Mouse (Mus musculus): ENCODE results near the gene Gm42420. TPM values are rescaled to one million over a fixed set of nuclear protein-coding genes. Genes with fewer than 3 reads are reported as not detected.

Gene Gm42420
- total RNA-seq (2023; ENCODE audit: inconsistent age) = not detected in 4 replicates

DNA sequence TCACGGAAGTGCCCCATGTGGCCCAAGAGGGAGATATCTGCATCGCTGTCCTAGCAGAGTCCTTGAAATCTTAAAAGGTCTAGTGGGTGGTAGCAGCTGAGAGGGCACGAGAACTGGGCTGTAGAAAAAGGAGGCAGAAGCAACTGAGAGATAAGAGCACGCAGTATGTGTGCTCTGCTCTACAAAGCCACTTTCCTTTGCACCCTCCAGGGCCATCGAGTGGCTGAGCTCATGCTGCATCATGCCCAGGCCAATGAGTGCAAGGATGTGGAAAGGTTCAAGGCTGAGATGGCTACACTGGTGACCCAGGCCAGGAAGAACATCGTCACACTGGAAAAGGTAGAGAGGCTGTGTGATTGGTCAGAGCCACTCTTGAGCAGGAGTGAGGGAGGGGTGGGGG lies at the start of gene Gm42420:
Gm42420 (plus strand) TSS at position 237 of the 400 bp plus-strand sequence.

DNA sequence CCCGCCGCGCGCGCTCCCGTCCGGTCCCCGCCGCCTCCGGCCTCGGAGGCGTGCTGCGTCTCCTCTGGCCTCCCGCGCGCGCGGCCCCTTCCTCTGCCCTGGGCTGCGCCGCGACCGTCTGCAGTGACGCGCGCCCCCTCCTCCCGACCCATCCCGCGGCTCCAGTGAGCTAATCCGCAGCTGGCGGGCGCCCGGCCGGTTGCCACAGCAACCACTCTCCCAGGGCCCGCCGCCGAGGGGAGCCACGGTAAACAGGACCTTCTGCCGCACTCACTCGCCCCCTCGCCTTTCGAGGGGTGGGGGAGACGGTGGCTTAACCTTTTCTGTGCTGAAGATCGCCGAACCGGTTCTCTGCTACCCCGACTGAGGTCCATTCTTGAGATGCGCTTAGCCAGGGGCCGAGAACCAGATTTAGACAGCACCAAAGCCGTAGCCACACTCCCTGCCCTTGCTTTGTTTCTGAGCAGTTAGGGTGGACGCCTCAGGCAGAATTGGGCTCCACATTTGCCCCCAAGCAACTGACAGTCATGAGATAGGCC lies 27.8 kb upstream of the Gm42420 start, which contains the start of gene Dennd2a:
Dennd2a (minus strand) TSS at position 145 of the 539 bp plus-strand sequence.

DNA sequence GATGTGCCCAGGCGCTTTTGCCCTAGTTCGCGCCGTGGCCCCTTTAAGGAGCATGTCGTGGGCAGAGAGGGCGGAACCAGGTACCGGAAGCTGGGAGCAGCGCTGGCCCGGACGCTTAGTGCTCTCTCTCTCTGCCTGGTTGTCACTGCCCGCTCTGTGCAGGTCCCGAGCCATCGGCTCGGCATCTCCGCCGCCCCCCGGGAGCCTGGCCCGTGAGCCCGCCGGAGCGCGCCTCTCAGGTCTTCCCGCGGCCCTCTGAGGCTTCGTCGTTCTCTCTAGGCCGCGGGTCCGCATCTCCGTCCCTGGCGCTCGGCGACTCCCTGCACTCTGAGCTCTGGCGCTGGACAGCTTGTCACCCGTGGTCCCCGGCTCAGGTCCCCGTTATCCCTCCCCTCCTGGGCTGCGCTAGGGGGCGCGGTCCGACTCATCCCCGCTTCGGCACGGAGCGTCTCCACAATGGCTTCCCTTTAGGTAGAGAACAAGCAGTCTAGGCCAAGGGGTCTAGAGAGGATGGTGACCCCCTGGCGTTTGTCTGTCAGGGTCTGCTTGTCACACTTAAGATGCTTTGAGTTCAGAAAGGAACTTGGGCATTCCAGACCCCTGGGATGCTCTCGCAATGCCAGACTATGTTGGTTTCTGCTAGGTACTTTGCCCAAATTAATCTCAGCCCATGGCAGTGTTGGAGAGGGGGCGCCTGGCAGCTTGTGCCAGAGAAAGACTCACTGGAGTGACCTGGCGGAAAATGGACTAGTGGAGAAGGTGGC lies 11.6 kb upstream of the Gm42420 start, which contains the start of gene Adck2:
Adck2 (plus strand) TSS at position 83 of the 764 bp plus-strand sequence.

DNA sequence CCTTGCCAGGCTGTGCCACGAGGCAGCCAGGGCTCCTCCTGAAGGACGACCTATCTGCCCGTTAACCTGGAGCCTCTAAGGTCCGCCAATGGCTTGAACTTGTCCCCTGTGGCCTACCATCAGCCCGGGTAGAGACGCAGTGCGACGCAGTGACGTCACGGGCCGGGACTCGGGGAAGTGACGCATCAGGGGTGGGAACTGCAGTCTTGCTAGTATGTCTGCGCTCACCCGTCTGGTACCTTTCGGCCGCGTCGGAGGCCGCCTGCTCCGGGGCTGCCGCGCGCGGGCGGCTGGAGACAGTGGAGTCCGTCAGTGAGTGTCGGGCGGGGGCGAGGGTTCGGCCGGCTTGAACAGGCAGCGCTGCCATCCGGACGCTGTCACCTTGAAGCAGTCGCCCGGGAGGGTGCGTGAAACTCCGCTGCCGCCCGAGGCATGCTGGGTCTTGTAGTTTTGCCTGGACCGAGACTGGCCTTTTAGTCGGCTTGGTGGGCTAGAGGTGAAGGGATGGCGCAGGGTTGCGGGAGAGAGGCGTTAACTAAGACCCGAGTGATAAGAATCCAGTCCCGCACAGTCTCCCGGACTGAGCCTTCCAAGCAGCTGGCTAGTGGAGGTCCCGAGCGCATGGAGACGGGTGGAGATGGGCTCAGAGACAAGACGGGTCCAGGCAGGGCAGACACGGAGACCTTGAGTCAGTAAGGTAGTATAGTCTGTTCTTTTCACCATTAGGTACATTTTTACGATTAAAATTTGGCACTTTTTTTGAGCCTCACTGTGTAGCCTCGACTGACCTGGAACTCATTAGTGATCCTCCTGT lies 7.1 kb downstream of the Gm42420 start, which contains the start of gene Ndufb2:
Ndufb2 (plus strand) TSS at position 174 of the 814 bp plus-strand sequence.

Other genes with a start within 250 kb of the Gm42420 start
- 38.9 to 44.2 TPM (median 42.2 TPM) in 4 replicates for gene Slc37a3, start 208.1 kb upstream of the Gm42420 start, total RNA-seq (2023; ENCODE audit: inconsistent age)
- 8.3 to 10.9 TPM (median 9.2 TPM) in 4 replicates for gene Rab19, start 204.6 kb upstream of the Gm42420 start, total RNA-seq (2023; ENCODE audit: inconsistent age)
- gene Mkrn1, start 165.3 kb upstream of the Gm42420 start, total RNA-seq (2023; ENCODE audit: inconsistent age) = 79.1 to 90.5 TPM (median 88.4 TPM) in 4 replicates
- 0.45 to 0.48 TPM in 2 of 4 replicates, not detected in the others for gene Dennd2a, start 27.9 kb upstream of the Gm42420 start, total RNA-seq (2023; ENCODE audit: inconsistent age)
- gene Adck2, start 11.9 kb upstream of the Gm42420 start, total RNA-seq (2023; ENCODE audit: inconsistent age) = 31.6 to 42.3 TPM (median 37.2 TPM) in 4 replicates
- 41.1 to 55.7 TPM (median 45.0 TPM) in 4 replicates for gene Ndufb2, start 6.8 kb downstream of the Gm42420 start, total RNA-seq (2023; ENCODE audit: inconsistent age)
- 28.9 to 35.4 TPM (median 34.3 TPM) in 4 replicates for gene Braf, start 139.7 kb downstream of the Gm42420 start, total RNA-seq (2023; ENCODE audit: inconsistent age)
- gene Mrps33, start 225.2 kb downstream of the Gm42420 start, total RNA-seq (2023; ENCODE audit: inconsistent age) = 24.6 to 47.6 TPM (median 42.1 TPM) in 4 replicates

Measured in B cell, adult (primary cell).